Mouse (Mus musculus) right cerebral cortex, adult 18-20 months (tissue): ENCODE results near the gene Trim47.
"Not testable (repeated sequence)": the region's sequence is repeated elsewhere in the genome, so short reads cannot be mapped to it uniquely, and the experiment has no call there.

Source experiments
- DNase-seq: peaks from one replicate; pipeline ENCODE4 v3.0.0; 2022; ENCODE audit warnings: mixed read lengths

Gene Trim47

DNA sequence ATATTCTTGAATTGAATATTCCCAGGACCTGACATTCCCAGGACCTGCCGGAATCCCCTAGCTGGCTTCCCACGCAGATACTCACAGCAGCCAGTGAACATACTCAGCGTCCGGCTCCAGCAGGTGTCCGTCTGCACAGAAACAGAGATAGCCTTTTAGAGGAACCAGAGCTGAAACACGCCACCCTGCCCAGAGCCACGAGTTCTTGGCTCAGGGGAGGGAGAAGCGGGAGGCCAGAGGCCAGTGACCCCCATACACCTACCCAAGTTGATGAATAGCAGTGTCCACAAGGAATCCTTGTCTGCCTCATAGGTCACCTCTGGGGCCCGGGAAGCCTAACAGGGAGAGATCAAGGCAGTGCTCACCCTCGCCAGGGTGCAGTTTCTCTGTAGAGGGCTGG is 7.2 kb upstream of the Trim47 start:
- DNase-seq, result no peak

DNA sequence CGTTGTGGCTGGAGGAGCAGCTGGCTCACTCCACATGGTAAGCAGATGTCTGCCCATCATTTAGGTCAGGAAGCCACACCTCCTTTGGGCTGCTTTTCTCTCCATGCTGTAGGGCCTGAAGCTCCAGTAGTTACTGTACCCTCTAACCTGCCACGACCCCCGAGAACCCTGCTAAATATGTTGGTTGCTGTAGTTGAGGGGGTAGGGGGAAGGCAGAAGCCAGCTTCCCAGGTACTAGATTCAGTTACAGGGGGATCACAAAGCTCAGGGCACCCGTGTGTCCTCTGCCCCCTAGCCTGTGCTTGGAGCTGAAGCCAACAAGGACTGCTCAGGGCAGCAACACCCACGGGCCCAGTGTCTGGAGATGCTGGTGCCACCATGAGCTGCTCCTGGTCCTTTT is 6.5 kb upstream of the Trim47 start:
- DNase-seq, result no peak

- DNase-seq, result no peak
Measured at GRCm38 (mm10) chr11:116132366-116133333, 5.6 kb upstream of the Trim47 start.

GRCm38 (mm10) chr11:116131349-116132170 is 4.5 kb upstream of the Trim47 start:
- no peak for DNase-seq

DNA sequence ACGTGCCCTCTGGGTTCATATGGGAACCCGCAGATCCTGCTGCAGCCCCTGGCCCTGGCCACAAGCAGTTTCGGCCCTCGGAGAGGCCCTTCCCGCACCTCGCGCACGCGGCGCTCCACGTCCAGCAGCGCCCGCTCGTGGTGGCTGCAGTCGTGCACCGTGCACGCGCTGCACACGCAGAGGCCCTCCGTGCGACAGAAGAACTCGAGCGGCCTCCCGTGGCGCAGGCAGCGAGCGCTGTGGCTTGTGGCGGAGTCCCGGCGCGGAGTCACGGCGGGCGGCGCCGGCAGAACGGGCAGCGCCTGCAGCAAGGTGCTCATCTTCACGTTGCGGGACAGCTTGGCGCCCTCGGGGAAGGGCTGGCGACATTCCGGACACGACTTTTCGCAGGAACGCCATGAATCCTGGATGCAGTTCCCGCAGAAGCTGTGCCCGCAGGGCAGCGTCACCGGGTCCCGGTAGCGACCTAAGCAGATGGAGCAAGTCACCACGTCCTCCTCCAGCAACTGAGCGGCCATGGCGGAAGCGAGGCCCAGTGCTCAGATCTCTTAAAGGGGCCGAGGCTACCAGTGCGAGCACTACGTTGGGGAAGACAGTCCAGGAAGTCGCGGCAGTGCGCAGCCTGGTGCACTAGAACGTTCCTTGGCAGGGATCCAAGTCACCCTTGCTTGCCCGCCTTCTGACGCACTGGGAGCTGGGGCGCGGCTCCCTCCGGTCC is 3.6 kb upstream of the Trim47 start, which contains the start of gene Trim65:
Gene Trim65, minus strand, starts transcription at position 641 of the 718 bp plus-strand sequence.
- DNase-seq, result peak; percentile 90

- no peak for DNase-seq
Measured at GRCm38 (mm10) chr11:116129993-116130487, 3.0 kb upstream of the Trim47 start.

GRCm38 (mm10) chr11:116129091-116129790 is 2.2 kb upstream of the Trim47 start:
- no peak for DNase-seq

DNA sequence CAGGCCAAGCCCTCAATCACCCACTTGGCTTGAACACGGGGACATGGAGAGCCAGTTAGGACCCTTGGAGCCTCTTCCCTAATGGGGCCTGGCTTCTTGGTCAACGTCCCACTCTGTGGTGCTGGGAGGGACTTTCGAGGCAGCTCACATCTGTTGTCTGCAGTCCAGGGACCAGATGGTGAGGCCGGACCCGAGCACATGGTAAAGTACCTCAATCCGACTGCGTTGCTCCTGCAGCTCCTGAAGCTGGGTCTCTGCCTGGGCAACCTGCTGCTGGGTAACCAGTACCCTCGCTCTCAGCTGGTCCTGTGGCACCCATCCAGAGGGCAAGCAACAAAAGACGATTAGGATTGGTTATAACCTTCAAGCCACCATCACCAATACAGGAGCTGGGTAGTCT is 976 bp upstream of the Trim47 start:
- DNase-seq, result no peak

DNA sequence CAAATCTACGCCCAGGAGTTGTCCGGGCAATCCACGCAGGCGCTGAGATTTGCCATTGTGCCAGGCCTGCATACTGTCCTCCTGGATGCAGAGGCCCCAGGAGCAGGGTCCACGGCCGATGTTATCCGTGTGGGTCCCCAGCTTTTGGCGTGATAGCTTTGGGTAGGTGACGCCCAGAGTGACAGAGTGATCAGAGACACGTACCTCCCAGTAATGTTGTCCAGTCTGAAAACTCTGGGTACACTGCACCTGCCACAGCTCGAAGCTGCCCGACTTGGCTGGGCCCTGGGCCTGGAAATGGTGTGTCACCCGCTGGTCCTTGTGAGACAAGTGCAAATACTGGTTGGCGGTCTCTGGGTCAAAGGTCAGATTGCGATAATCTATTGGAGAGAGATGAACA is 749 bp downstream of the Trim47 start:
- no peak for DNase-seq

- DNase-seq, result not testable (repeated sequence)
Measured at GRCm38 (mm10) chr11:116121731-116122245, 5.2 kb downstream of the Trim47 start.

GRCm38 (mm10) chr11:116117819-116118218 is 9.2 kb downstream of the Trim47 start:
- DNase-seq, result no peak

- DNase-seq, result no peak
Measured at GRCm38 (mm10) chr11:116117241-116117640, 9.8 kb downstream of the Trim47 start.

- no peak for DNase-seq
Measured at GRCm38 (mm10) chr11:116111611-116112203, 15.3 kb downstream of the Trim47 start.

- no peak for DNase-seq
Measured at GRCm38 (mm10) chr11:116111067-116111466, 15.9 kb downstream of the Trim47 start.

DNA sequence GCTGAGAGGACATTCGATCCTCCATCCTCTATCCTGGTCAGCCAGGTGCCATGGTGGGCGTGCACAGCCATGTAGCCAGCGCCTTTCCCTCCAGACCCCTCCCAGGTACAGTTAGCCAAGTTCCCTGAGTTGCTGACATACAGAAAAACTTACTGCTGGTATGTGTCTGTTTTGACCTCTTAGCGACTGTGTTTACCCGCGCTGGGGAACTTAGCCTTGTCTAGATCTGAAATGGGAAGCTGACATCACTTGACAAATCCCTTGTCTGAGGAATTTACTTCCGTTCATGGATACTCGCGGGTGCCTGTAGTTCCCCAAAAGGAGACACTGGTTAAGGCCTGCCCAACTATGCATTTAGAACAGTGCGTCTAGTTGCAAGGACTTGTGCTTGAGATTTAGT is 16.5 kb downstream of the Trim47 start:
- no peak for DNase-seq

DNA sequence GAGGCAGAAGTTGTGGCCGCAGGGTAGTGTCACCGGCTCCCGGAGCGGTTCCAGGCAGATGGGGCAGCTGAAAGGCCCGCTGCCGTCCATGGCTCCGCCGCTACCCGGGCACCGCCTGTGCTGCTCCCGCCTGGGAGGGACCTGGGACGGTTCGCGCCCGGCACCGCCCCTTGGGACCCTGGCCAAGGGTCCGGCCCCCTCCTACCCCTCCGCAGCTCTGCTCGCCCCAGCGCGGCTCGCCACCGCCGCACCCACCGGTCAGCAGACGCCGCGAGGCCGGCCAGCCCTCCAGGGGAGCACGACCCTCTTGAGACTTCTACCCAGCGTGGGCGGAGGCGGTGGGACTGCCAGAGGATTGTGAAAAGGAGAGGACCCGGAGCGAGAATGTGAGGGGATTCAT is 16.9 kb downstream of the Trim47 start:
- no peak for DNase-seq

- DNase-seq, result no peak
Measured at GRCm38 (mm10) chr11:116109441-116110081, 17.4 kb downstream of the Trim47 start.

DNA sequence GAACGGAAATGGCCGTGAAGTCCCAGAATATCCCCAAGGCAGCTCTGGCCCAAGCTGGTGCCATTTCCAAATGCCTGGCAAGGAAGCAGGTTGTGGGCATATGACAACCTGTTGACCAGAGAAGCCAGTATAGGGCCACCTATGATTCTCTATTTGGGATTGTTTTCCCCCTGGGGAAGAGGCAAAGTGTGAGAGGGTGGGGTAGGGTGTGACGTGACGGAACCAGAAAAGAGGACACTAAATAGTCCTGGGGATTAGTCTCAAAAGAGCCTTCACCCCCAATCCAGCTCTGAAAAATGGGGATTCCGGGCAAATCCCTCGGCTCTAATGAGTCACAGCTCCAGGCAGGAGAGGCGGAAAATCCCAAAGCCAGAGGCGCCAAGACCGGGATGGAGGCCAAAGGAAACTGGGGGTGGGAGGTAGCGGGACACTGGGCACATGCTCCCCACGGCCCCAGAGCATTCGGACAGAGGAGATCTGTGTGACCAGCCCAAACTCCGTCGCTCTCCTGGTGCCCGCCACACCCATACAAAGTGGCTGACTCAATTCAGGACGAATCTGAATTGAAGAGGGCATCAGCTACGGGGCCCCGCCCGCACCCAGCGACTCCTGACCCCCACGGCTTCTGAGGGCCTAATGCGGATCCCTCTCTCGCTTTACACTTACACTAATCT is 18.4 kb downstream of the Trim47 start:
- peak; percentile 48 for DNase-seq

GRCm38 (mm10) chr11:116107777-116108285 is 19.2 kb downstream of the Trim47 start:
- DNase-seq, result no peak
